Mouse (Mus musculus) midbrain, embryonic 13.5 days (tissue): ENCODE results near the gene Gm8180. TPM values are rescaled to one million over a fixed set of nuclear protein-coding genes. Genes with fewer than 3 reads are reported as not detected.
A peak's percentile ranks its signal among the peaks of the same experiment; 100 is the strongest.
"Not testable (repeated sequence)": the region's sequence is repeated elsewhere in the genome, so short reads cannot be mapped to it uniquely, and the experiment has no call there.

Experiments
- ATAC-seq: fragments of 200-750 bp; cut with Nextera tagmentation; 2 replicates; pipeline ENCODE4 v1.8.0; 2017; ENCODE audit warnings: mild to moderate bottlenecking, moderate TSS enrichment, moderate library complexity
- H3K27ac ChIP-seq: fragments of 300-500 bp; sonication (generic); 2 replicates; pipeline ENCODE4 v1.5.1; 2015; ENCODE audit warnings: inconsistent platforms, mild to moderate bottlenecking, moderate library complexity
- H3K27me3 ChIP-seq: fragments of 300-500 bp; sonication (generic); 2 replicates; pipeline ENCODE4 v1.6.1; 2015; ENCODE audit warnings: mild to moderate bottlenecking, inconsistent platforms
- H3K36me3 ChIP-seq: fragments of 300-500 bp; sonication (generic); 2 replicates; pipeline ENCODE4 v1.6.1; 2015; ENCODE audit warnings: mild to moderate bottlenecking, inconsistent platforms
- H3K4me1 ChIP-seq: fragments of 300-500 bp; sonication (generic); replicated peaks from 2 replicates; pipeline ENCODE4 v1.6.1; 2015; ENCODE audit warnings: inconsistent platforms
- H3K4me2 ChIP-seq: fragments of 300-500 bp; sonication (generic); replicated peaks from 2 replicates; pipeline ENCODE4 v1.6.1; 2015; ENCODE audit warnings: moderate library complexity, mild to moderate bottlenecking, inconsistent platforms
- H3K4me3 ChIP-seq: fragments of 300-500 bp; sonication (generic); replicated peaks from 2 replicates; pipeline ENCODE4 v1.5.1; 2015; ENCODE audit warnings: mild to moderate bottlenecking, inconsistent platforms
- H3K9ac ChIP-seq: fragments of 300-500 bp; sonication (generic); replicated peaks from 2 replicates; pipeline ENCODE4 v1.6.1; 2015; ENCODE audit warnings: mild to moderate bottlenecking, inconsistent platforms
- H3K9me3 ChIP-seq: fragments of 300-500 bp; sonication (generic); 2 replicates; pipeline ENCODE4 v1.6.1; 2016; ENCODE audit warnings: mild to moderate bottlenecking, inconsistent platforms
- WGBS: fragments of 180-500 bp; shearing (Covaris S2); methylation state at CpG from one replicate; pipeline ENCODE4 v1.1.7; 2015; 5-methylcytosine and 5-hydroxymethylcytosine counted together
- polyA plus RNA-seq: library from polyadenylated mRNA; unstranded; fragments of >200 nt; fragmentation: Nextera tagmentation; extraction: Ambion mirVana; gene quantifications from 2 replicates; pipeline ENCODE4 v1.2.1, GENCODE M21; 2015

Gene Gm8180
- polyA plus RNA-seq: not detected in 2 replicates

GRCm38 (mm10) chr14:43784645-43785044 lies at the start of gene Gm8180:
Gm8180 (minus strand) TSS chr14:43784745.
- H3K4me3 ChIP-seq, H3K4me1 ChIP-seq, H3K4me2 ChIP-seq, H3K36me3 ChIP-seq, H3K27ac ChIP-seq, H3K27me3 ChIP-seq, H3K9me3 ChIP-seq, H3K9ac ChIP-seq, ATAC-seq: not testable (repeated sequence)
- 94% methylated on average over 3 of the region's 3 CpGs for WGBS

DNA sequence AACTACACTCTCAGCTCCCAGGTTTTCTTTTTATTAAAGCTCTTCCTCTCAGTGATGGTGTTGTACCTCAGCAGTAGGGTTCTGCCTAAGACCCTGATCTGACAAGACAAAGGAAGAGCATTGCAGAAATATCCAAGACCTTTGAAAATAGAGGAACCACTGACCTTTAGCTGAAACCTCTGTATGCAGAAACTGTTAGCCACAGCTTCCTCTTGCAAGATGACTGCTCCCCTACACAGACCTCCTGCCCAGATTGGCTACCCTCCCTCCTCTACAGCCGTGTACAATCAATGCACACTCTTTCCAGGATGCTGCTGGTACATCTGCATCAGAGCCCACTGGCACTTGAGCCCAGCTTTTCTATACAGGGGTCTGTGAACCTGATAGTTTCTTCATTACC lies 45.8 kb upstream of the Gm8180 start:
- not testable (repeated sequence) for ATAC-seq, H3K4me2 ChIP-seq, H3K9ac ChIP-seq, H3K36me3 ChIP-seq, H3K9me3 ChIP-seq, H3K27me3 ChIP-seq, H3K4me3 ChIP-seq, H3K27ac ChIP-seq, H3K4me1 ChIP-seq
- WGBS: 67% methylated on average over 1 of the region's 1 CpGs

DNA sequence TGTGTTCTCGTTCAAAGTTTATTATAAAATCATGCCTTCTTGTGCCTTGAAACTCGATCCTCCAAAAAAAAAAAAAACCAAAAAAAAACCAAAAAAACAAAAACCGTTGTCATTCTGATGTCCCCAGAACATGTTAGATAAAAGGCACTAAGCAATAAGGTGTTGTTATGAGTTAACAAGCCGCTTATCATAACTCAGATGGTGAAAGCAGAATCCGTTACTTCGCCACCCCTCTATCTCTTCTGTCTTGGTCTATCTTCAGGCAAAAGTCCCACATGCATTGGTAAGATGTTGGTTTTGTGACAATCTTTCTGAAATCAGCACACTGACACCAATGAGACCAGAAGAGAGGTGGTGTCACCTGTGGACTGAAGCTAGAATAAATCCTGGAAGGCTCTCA lies 39.6 kb upstream of the Gm8180 start:
- not testable (repeated sequence) for H3K4me3 ChIP-seq, H3K9me3 ChIP-seq, H3K27ac ChIP-seq, H3K27me3 ChIP-seq, H3K4me2 ChIP-seq, H3K9ac ChIP-seq, ATAC-seq, H3K4me1 ChIP-seq, H3K36me3 ChIP-seq
- WGBS: 86% methylated on average over 6 of the region's 6 CpGs

GRCm38 (mm10) chr14:43821869-43822268 lies 37.3 kb upstream of the Gm8180 start:
- not testable (repeated sequence) for H3K27ac ChIP-seq, H3K4me1 ChIP-seq, ATAC-seq, H3K9ac ChIP-seq, H3K27me3 ChIP-seq, H3K4me2 ChIP-seq, H3K36me3 ChIP-seq, H3K4me3 ChIP-seq, H3K9me3 ChIP-seq
- 42% methylated on average over 1 of the region's 2 CpGs for WGBS

- not testable (repeated sequence) for H3K9me3 ChIP-seq, H3K4me1 ChIP-seq, H3K27ac ChIP-seq, H3K4me2 ChIP-seq, H3K9ac ChIP-seq, H3K4me3 ChIP-seq, H3K36me3 ChIP-seq, ATAC-seq, H3K27me3 ChIP-seq
- WGBS: 76% methylated on average over 8 of the region's 9 CpGs
Measured at GRCm38 (mm10) chr14:43812458-43812857, 27.9 kb upstream of the Gm8180 start.

DNA sequence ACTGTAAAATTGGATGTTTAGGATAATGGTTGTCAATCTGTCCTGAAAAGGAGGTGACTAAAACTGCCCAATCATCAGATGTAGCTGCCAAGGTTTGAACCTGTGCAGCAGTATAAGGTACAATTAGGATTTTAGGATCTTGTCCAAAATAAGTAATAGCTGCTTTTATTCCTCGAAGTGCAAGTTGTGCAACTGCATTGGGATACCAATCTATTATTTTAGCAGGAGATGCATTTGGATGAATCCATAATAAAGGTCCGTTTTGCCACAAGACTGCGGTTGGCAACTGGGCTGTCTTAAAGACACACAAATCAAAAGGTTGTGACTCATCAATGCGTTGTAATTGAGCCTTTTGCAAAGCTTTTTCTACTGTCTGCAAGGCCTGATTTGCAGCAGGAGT lies 23.6 kb upstream of the Gm8180 start:
- H3K9ac ChIP-seq, H3K27me3 ChIP-seq, H3K27ac ChIP-seq, H3K4me1 ChIP-seq, H3K4me3 ChIP-seq, H3K36me3 ChIP-seq, H3K4me2 ChIP-seq, H3K9me3 ChIP-seq, ATAC-seq: not testable (repeated sequence)
- 74% methylated on average over 4 of the region's 4 CpGs for WGBS

- 21% methylated on average over 7 of the region's 7 CpGs for WGBS
- H3K4me3 ChIP-seq, H3K27ac ChIP-seq, H3K36me3 ChIP-seq, H3K9ac ChIP-seq, H3K9me3 ChIP-seq, H3K27me3 ChIP-seq, H3K4me2 ChIP-seq, ATAC-seq, H3K4me1 ChIP-seq: not testable (repeated sequence)
Measured at GRCm38 (mm10) chr14:43804435-43804834, 19.9 kb upstream of the Gm8180 start.

GRCm38 (mm10) chr14:43796905-43797470 lies 12.4 kb upstream of the Gm8180 start:
- H3K27ac ChIP-seq, H3K9me3 ChIP-seq, H3K27me3 ChIP-seq, H3K36me3 ChIP-seq, H3K4me1 ChIP-seq, H3K9ac ChIP-seq: not testable (repeated sequence)
- peak; percentile 83 for ATAC-seq
- Histone ChIP-seq H3K4me2 (peak overlapping the region; percentile 44), H3K4me3 (peak overlapping the region; percentile 23)
- 9% methylated on average over 23 of the region's 23 CpGs for WGBS

DNA sequence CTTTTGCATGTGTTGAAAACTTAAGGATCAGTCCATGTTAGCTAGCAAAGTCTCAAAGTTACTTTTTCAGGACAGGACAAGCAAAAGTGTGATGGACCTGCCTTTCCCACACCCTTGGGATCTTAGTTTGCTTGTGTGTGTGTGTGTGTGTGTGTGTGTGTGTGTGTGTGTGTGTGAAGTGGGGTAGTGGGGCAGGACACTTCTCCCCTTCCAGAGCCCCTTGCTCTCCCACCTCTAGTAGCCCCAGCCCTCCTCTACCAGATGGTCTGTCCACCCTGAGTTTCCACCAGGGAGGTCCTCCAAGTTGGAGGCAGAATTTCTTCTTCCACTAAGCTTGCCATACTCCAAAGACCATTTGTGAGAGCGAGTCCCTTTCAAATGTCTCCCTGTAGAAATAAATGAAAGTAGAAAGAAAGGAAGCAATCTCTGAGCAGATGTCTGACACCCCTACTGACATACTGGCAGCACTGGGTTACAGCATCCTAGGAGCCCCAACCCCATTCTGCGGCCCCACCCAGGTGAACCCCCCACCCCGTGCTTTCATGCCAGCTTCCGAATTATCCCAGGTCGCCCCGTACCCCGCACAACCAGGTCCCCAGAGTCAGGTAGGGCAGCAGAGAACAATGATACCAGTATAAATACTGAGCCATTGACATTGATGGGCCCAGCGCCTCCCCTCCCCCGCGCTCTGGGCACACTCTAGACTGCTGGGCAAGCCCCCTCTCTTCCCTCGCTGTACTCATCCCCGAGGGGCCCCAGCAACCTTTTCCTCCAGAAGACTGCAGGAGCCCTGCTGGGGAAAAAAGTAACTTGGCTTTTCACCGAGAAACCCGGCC lies 11.7 kb upstream of the Gm8180 start:
- Histone ChIP-seq H3K36me3 (no peaks in the 10 kb centered on the region), H3K27ac (no peak overlapping the region), H3K27me3 (no peaks in the 10 kb centered on the region), H3K4me3 (peak overlapping the region; percentile 23), H3K4me1 (peaks cover 6% of the 10 kb centered on the region; the same call in 1 of the 2 replicates), H3K4me2 (peak overlapping the region; percentile 44), H3K9ac (no peak overlapping the region), H3K9me3 (no peaks in the 10 kb centered on the region)
- ATAC-seq: peak; percentile 86
- WGBS: 24% methylated on average over 14 of the region's 14 CpGs

DNA sequence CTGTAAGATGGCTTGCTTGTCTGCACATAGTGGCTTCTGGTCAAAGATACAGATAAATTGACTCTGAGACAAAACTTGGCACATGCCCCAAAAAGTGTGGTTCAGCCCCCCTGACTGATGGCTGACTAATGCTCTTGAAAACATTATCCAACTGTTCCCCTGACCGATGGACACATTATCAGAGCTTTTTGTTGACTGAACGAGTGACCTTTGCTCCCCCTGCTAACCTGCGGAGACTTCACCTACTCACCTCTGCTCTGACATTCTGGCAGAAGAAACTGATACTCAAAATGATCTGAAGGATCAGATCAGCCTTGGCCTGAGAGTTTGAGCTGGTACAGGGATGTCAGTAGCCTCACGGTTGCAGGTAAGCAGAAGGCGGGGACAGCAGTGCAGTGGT lies 9.3 kb upstream of the Gm8180 start:
- not testable (repeated sequence) for H3K4me1 ChIP-seq, H3K9me3 ChIP-seq, H3K27me3 ChIP-seq, H3K27ac ChIP-seq, H3K36me3 ChIP-seq, H3K9ac ChIP-seq, H3K4me3 ChIP-seq, ATAC-seq, H3K4me2 ChIP-seq
- WGBS: 94% methylated on average over 5 of the region's 5 CpGs

GRCm38 (mm10) chr14:43747566-43747965 lies 37.0 kb downstream of the Gm8180 start, which contains the start of gene Gm6526:
Gm6526 (plus strand) TSS chr14:43747866.
- H3K4me3 ChIP-seq, H3K36me3 ChIP-seq, H3K9ac ChIP-seq, H3K4me2 ChIP-seq, H3K27me3 ChIP-seq, H3K4me1 ChIP-seq, ATAC-seq, H3K9me3 ChIP-seq, H3K27ac ChIP-seq: not testable (repeated sequence)
- 89% methylated on average over 4 of the region's 4 CpGs for WGBS
